Mouse (Mus musculus): ENCODE data around the gene Scfd2. TPM values are rescaled to one million over a fixed set of nuclear protein-coding genes. Genes with fewer than 3 reads are reported as not detected.

The Scfd2 gene
- polyA plus RNA-seq, 2 experiments: 3.9 to 9.4 TPM

GRCm38 (mm10) chr5:74348079-74348870 is 183.3 kb downstream of the Scfd2 start:
- H3K9me3 ChIP-seq (ENCODE audit: control insufficient read depth, low read length): no peaks in the 10 kb centered on the region
- H3K4me2 ChIP-seq (ENCODE audit: low read depth): no peak overlapping the region
- DNase-seq (ENCODE audit: low read depth in 3 of 3, low spot score in 3 of 3) (no peak), ATAC-seq (ENCODE audit: insufficient read depth) (no peak)
- 44% methylated on average over 11 of the region's 11 CpGs for WGBS (ENCODE audit: insufficient replicate concordance)
- no peak overlapping the region for H3K9ac ChIP-seq (replicated peaks)
- no peak overlapping the region for H3K4me3 ChIP-seq (ENCODE audit: insufficient read depth in 1 of 2, low read depth in 2 of 2, low read length in 2 of 2)
- TF ChIP-seq CTCF (IDR thresholded peaks at IDR 0.05; ENCODE audit: low read depth) (no peak), EP300 (IDR thresholded peaks at IDR 0.05; ENCODE audit: low read depth) (no peak)
- no peaks in the 10 kb centered on the region for H3K4me1 ChIP-seq (replicated peaks; ENCODE audit: control insufficient read depth in 2 of 2, insufficient read depth in 2 of 2, low read length in 1 of 2)
- H3K27ac ChIP-seq: no peak overlapping the region
- no peaks in the 10 kb centered on the region for H3K27me3 ChIP-seq (ENCODE audit: control insufficient read depth, insufficient read depth, low read length)
- H3K36me3 ChIP-seq (replicated peaks; ENCODE audit: control insufficient read depth, insufficient read depth, low read depth): no peaks in the 10 kb centered on the region

- Histone ChIP-seq H3K4me3 (ENCODE audit: insufficient read depth in 1 of 2, low read depth in 2 of 2, low read length in 2 of 2) (no peak overlapping the region), H3K9ac (replicated peaks) (no peak overlapping the region), H3K27me3 (ENCODE audit: control insufficient read depth, insufficient read depth, low read length) (no peaks in the 10 kb centered on the region), H3K27ac (no peak overlapping the region), H3K4me2 (ENCODE audit: low read depth) (no peak overlapping the region), H3K4me1 (replicated peaks; ENCODE audit: control insufficient read depth in 2 of 2, insufficient read depth in 2 of 2, low read length in 1 of 2) (no peaks in the 10 kb centered on the region; a peak in 1 of 4 replicates), H3K9me3 (ENCODE audit: control insufficient read depth, low read length) (no peaks in the 10 kb centered on the region), H3K36me3 (replicated peaks; ENCODE audit: control insufficient read depth, insufficient read depth, low read depth) (no peaks in the 10 kb centered on the region)
- ATAC-seq (ENCODE audit: insufficient read depth) (no peak), DNase-seq (ENCODE audit: low read depth in 3 of 3, low spot score in 3 of 3) (no peak)
- no peak for TF ChIP-seq CTCF (IDR thresholded peaks at IDR 0.05; ENCODE audit: low read depth)
- no peak for TF ChIP-seq EP300 (IDR thresholded peaks at IDR 0.05; ENCODE audit: low read depth)
- WGBS (ENCODE audit: insufficient replicate concordance): 59% methylated on average over 2 of the region's 2 CpGs
Measured at GRCm38 (mm10) chr5:74343045-74343444, 188.5 kb downstream of the Scfd2 start.

GRCm38 (mm10) chr5:74342557-74342956 is 189.0 kb downstream of the Scfd2 start:
- DNase-seq (ENCODE audit: low read depth in 3 of 3, low spot score in 3 of 3) (no peak), ATAC-seq (ENCODE audit: insufficient read depth) (no peak)
- no peaks in the 10 kb centered on the region for H3K27me3 ChIP-seq (ENCODE audit: control insufficient read depth, insufficient read depth, low read length)
- H3K4me3 ChIP-seq (ENCODE audit: insufficient read depth in 1 of 2, low read depth in 2 of 2, low read length in 2 of 2): no peak overlapping the region
- H3K4me1 ChIP-seq (replicated peaks; ENCODE audit: control insufficient read depth in 2 of 2, insufficient read depth in 2 of 2, low read length in 1 of 2): no peaks in the 10 kb centered on the region; a peak in 1 of 4 replicates
- H3K27ac ChIP-seq: no peak overlapping the region
- no peaks in the 10 kb centered on the region for H3K9me3 ChIP-seq (ENCODE audit: control insufficient read depth, low read length)
- no peak overlapping the region for H3K4me2 ChIP-seq (ENCODE audit: low read depth)
- no peaks in the 10 kb centered on the region for H3K36me3 ChIP-seq (replicated peaks; ENCODE audit: control insufficient read depth, insufficient read depth, low read depth)
- TF ChIP-seq CTCF (IDR thresholded peaks at IDR 0.05; ENCODE audit: low read depth): no peak
- TF ChIP-seq EP300 (IDR thresholded peaks at IDR 0.05; ENCODE audit: low read depth): no peak
- no peak overlapping the region for H3K9ac ChIP-seq (replicated peaks)

- no peak overlapping the region for H3K4me2 ChIP-seq (ENCODE audit: low read depth)
- no peaks in the 10 kb centered on the region; a peak in 1 of 4 replicates for H3K4me1 ChIP-seq (replicated peaks; ENCODE audit: control insufficient read depth in 2 of 2, insufficient read depth in 2 of 2, low read length in 1 of 2)
- DNase-seq (ENCODE audit: low read depth in 3 of 3, low spot score in 3 of 3) (no peak), ATAC-seq (ENCODE audit: insufficient read depth) (no peak)
- H3K36me3 ChIP-seq (replicated peaks; ENCODE audit: control insufficient read depth, insufficient read depth, low read depth): no peaks in the 10 kb centered on the region
- H3K27me3 ChIP-seq (ENCODE audit: control insufficient read depth, insufficient read depth, low read length): no peaks in the 10 kb centered on the region
- no peak for TF ChIP-seq CTCF (IDR thresholded peaks at IDR 0.05; ENCODE audit: low read depth)
- TF ChIP-seq EP300 (IDR thresholded peaks at IDR 0.05; ENCODE audit: low read depth): no peak
- WGBS (ENCODE audit: insufficient replicate concordance): 46% methylated on average over 3 of the region's 3 CpGs
- H3K27ac ChIP-seq: no peak overlapping the region
- no peak overlapping the region for H3K4me3 ChIP-seq (ENCODE audit: insufficient read depth in 1 of 2, low read depth in 2 of 2, low read length in 2 of 2)
- H3K9ac ChIP-seq (replicated peaks): no peak overlapping the region
- H3K9me3 ChIP-seq (ENCODE audit: control insufficient read depth, low read length): no peaks in the 10 kb centered on the region
Measured at GRCm38 (mm10) chr5:74337491-74337890, 194.1 kb downstream of the Scfd2 start.

- Histone ChIP-seq H3K9me3 (ENCODE audit: control insufficient read depth, low read length) (no peaks in the 10 kb centered on the region), H3K4me1 (replicated peaks; ENCODE audit: control insufficient read depth in 2 of 2, insufficient read depth in 2 of 2, low read length in 1 of 2) (no peaks in the 10 kb centered on the region; a peak in 1 of 4 replicates), H3K4me2 (ENCODE audit: low read depth) (no peak overlapping the region), H3K9ac (replicated peaks) (no peak overlapping the region), H3K27ac (no peak overlapping the region), H3K4me3 (ENCODE audit: insufficient read depth in 1 of 2, low read depth in 2 of 2, low read length in 2 of 2) (no peak overlapping the region), H3K36me3 (replicated peaks; ENCODE audit: control insufficient read depth, insufficient read depth, low read depth) (no peaks in the 10 kb centered on the region), H3K27me3 (ENCODE audit: control insufficient read depth, insufficient read depth, low read length) (no peaks in the 10 kb centered on the region)
- ATAC-seq (ENCODE audit: insufficient read depth): no peak
- WGBS (ENCODE audit: insufficient replicate concordance): 72% methylated on average over 12 of the region's 12 CpGs
- TF ChIP-seq CTCF (IDR thresholded peaks at IDR 0.05; ENCODE audit: low read depth): no peak
- no peak for DNase-seq (ENCODE audit: low read depth in 3 of 3, low spot score in 3 of 3)
Measured at GRCm38 (mm10) chr5:74336780-74337179, 194.8 kb downstream of the Scfd2 start.
